Mouse (Mus musculus) kidney, postnatal 36 days (tissue): ENCODE measurements around the gene Hdac5.

ENCODE experiments used
- DNase-seq, 2 experiments: peaks; one replicate each; pipeline ENCODE4 v3.0.0; 2021 to 2022; ENCODE audit warnings: mixed read lengths in 2 of 2

Hdac5 gene

GRCm38 (mm10) chr11:102230006-102230741 lies at the start of gene Hdac5:
Hdac5 (minus strand) TSS chr11:102230166.
- DNase-seq, result peak; percentile 99

GRCm38 (mm10) chr11:102279595-102279994 lies 49.6 kb upstream of the Hdac5 start:
- no peak for DNase-seq

- no peak for DNase-seq
Measured at GRCm38 (mm10) chr11:102277754-102278153, 47.8 kb upstream of the Hdac5 start.

- peak; percentile 55 to 75 for DNase-seq
Measured at GRCm38 (mm10) chr11:102276411-102276915, 46.5 kb upstream of the Hdac5 start.

- no peak for DNase-seq
Measured at GRCm38 (mm10) chr11:102268520-102269244, 38.7 kb upstream of the Hdac5 start, which contains the start of gene Asb16. Asb16 (plus strand) TSS chr11:102268743.

GRCm38 (mm10) chr11:102267480-102267879 lies 37.5 kb upstream of the Hdac5 start:
- peak; percentile 78 to 85 for DNase-seq

- DNase-seq, result no peak
Measured at GRCm38 (mm10) chr11:102266631-102267355, 36.8 kb upstream of the Hdac5 start.

GRCm38 (mm10) chr11:102265816-102266215 lies 35.9 kb upstream of the Hdac5 start:
- no peak for DNase-seq

GRCm38 (mm10) chr11:102263211-102263610 lies 33.2 kb upstream of the Hdac5 start:
- no peak for DNase-seq

GRCm38 (mm10) chr11:102258521-102258920 lies 28.6 kb upstream of the Hdac5 start:
- DNase-seq, result no peak

- DNase-seq, result no peak
Measured at GRCm38 (mm10) chr11:102258095-102258494, 28.1 kb upstream of the Hdac5 start.

GRCm38 (mm10) chr11:102257514-102257913 lies 27.5 kb upstream of the Hdac5 start:
- DNase-seq, result peak in 1 of 2 experiments; percentile 47

GRCm38 (mm10) chr11:102249351-102250090 lies 19.6 kb upstream of the Hdac5 start:
- no peak for DNase-seq

GRCm38 (mm10) chr11:102248630-102249230 lies 18.8 kb upstream of the Hdac5 start, which contains the start of gene BC030867:
BC030867 (plus strand) TSS chr11:102248882.
- peak; percentile 94 to 97 for DNase-seq

GRCm38 (mm10) chr11:102246871-102247270 lies 16.9 kb upstream of the Hdac5 start:
- no peak for DNase-seq

- DNase-seq, result no peak
Measured at GRCm38 (mm10) chr11:102246273-102246635, 16.3 kb upstream of the Hdac5 start.

- DNase-seq, result no peak
Measured at GRCm38 (mm10) chr11:102245581-102246272, 15.8 kb upstream of the Hdac5 start.

GRCm38 (mm10) chr11:102244926-102245449 lies 15.0 kb upstream of the Hdac5 start:
- DNase-seq, result peak; percentile 32 to 43

GRCm38 (mm10) chr11:102241874-102242273 lies 11.9 kb upstream of the Hdac5 start:
- DNase-seq, result no peak

GRCm38 (mm10) chr11:102241246-102241645 lies 11.3 kb upstream of the Hdac5 start:
- DNase-seq, result peak; percentile 39 to 60

GRCm38 (mm10) chr11:102240636-102241035 lies 10.7 kb upstream of the Hdac5 start:
- DNase-seq, result no peak
